Mouse (Mus musculus) CH12.LX (cell line): ENCODE data around the gene Ankrd39. TPM values are rescaled to one million over a fixed set of nuclear protein-coding genes. Genes with fewer than 3 reads are reported as not detected.

Experiments used
- DNase-seq: peaks from one replicate; pipeline ENCODE4 v3.0.0-alpha.2; 2013; ENCODE audit errors: extremely low read depth
- H3K27ac ChIP-seq: 2 replicates; pipeline ENCODE4 v1.5.1; 2012; ENCODE audit warnings: low read depth, mild to moderate bottlenecking, control low read depth, moderate library complexity; ENCODE audit not compliant: insufficient read depth
- H3K27me3 ChIP-seq: replicated peaks from 2 replicates; pipeline ENCODE3; 2012; ENCODE audit warnings: inconsistent platforms
- H3K36me3 ChIP-seq, 2 experiments: replicated peaks in 1 of 2; 2 replicates each; pipeline versions ENCODE3 to v1.6.1; 2012; ENCODE audit warnings: inconsistent platforms in 1 of 2, low read length in 1 of 2, mild to moderate bottlenecking in 1 of 2, mixed read lengths in 1 of 2, moderate library complexity in 1 of 2; ENCODE audit not compliant: control insufficient read depth in 1 of 2, insufficient read depth in 1 of 2
- H3K4me1 ChIP-seq, 2 experiments: 2 replicates each; pipeline ENCODE4 v1.6.1; 2012; ENCODE audit warnings: inconsistent platforms in 1 of 2, moderate library complexity in 1 of 2; ENCODE audit not compliant: insufficient read depth in 2 of 2, control insufficient read depth in 1 of 2
- H3K4me2 ChIP-seq: 2 replicates; pipeline ENCODE4 v1.6.1; 2012; ENCODE audit warnings: low read depth, mild to moderate bottlenecking, control low read depth; ENCODE audit not compliant: poor library complexity, insufficient read depth, severe bottlenecking
- H3K4me3 ChIP-seq, 3 experiments: fragments of 150-350 bp in 1 of 3; sonication (generic) in 1 of 3; replicated peaks in 1 of 3; 2 replicates each; pipeline versions ENCODE3 to v1.5.1; 2011 to 2012; ENCODE audit warnings: low read depth in 2 of 3, low read length in 2 of 3, mild to moderate bottlenecking in 2 of 3, moderate library complexity in 2 of 3, control low read depth in 1 of 3, improper control_type of control experiment in 1 of 3, inconsistent platforms in 1 of 3, mixed read lengths in 1 of 3; ENCODE audit not compliant: poor library complexity in 1 of 3
- H3K79me2 ChIP-seq: replicated peaks from 2 replicates; pipeline ENCODE4 v1.6.1; 2012; ENCODE audit warnings: mild to moderate bottlenecking, moderate library complexity; ENCODE audit not compliant: control insufficient read depth, poor library complexity, insufficient read depth, severe bottlenecking; ENCODE audit errors: extremely low read depth
- H3K9ac ChIP-seq: 2 replicates; pipeline ENCODE4 v1.6.1; 2012; ENCODE audit warnings: low read depth, mild to moderate bottlenecking, control low read depth, moderate library complexity; ENCODE audit not compliant: insufficient read depth
- H3K9me3 ChIP-seq: replicated peaks from 2 replicates; pipeline ENCODE3; 2012; ENCODE audit warnings: low read length, inconsistent platforms, mixed read lengths
- BHLHE40 ChIP-seq: IDR thresholded peaks from 2 replicates; pipeline ENCODE4 v1.6.1; 2011; ENCODE audit warnings: mild to moderate bottlenecking, low read depth, low read length, improper control_type of control experiment
- CHD1 ChIP-seq: IDR thresholded peaks from 2 replicates; pipeline ENCODE4 v1.6.1; 2012; ENCODE audit warnings: low read depth, low read length, improper control_type of control experiment, inconsistent platforms
- E2F4 ChIP-seq: IDR thresholded peaks from 2 replicates; pipeline ENCODE4 v1.6.1; 2011; ENCODE audit warnings: low read depth, low read length, improper control_type of control experiment; ENCODE audit not compliant: insufficient replicate concordance
- ELF1 ChIP-seq: IDR thresholded peaks from 2 replicates; pipeline ENCODE4 v1.6.1; 2014; ENCODE audit warnings: low read depth, mild to moderate bottlenecking, inconsistent platforms, low read length, improper control_type of control experiment
- EP300 ChIP-seq: IDR thresholded peaks from 2 replicates; pipeline ENCODE4 v1.6.1; 2011; ENCODE audit warnings: low read length, improper control_type of control experiment
- ETS1 ChIP-seq: conservative IDR thresholded peaks from 2 replicates; pipeline ENCODE4 v1.6.1; 2012; ENCODE audit warnings: low read depth, mild to moderate bottlenecking, inconsistent platforms, low read length, improper control_type of control experiment, moderate library complexity
- GABPA ChIP-seq: IDR thresholded peaks from 2 replicates; pipeline ENCODE4 v1.6.1; 2012; ENCODE audit warnings: low read depth, low read length, improper control_type of control experiment, inconsistent platforms; ENCODE audit not compliant: insufficient replicate concordance
- IRF4 ChIP-seq: IDR thresholded peaks from 2 replicates; pipeline ENCODE4 v1.6.1; 2014; ENCODE audit warnings: low read depth, mild to moderate bottlenecking, inconsistent platforms, low read length, improper control_type of control experiment
- JUND ChIP-seq: conservative IDR thresholded peaks from 2 replicates; pipeline ENCODE4 v1.6.1; 2011; ENCODE audit warnings: low read depth, low read length, improper control_type of control experiment
- KAT2A ChIP-seq: IDR thresholded peaks from 2 replicates; pipeline ENCODE4 v1.6.1; 2012; ENCODE audit warnings: low read length, improper control_type of control experiment, inconsistent platforms; ENCODE audit not compliant: insufficient replicate concordance
- MAFK ChIP-seq: IDR thresholded peaks from 2 replicates; pipeline ENCODE4 v1.6.1; 2011; ENCODE audit warnings: low read length, improper control_type of control experiment; ENCODE audit not compliant: insufficient replicate concordance
- MAX ChIP-seq: IDR thresholded peaks from 2 replicates; pipeline ENCODE4 v1.6.1; 2011; ENCODE audit warnings: low read length, improper control_type of control experiment
- MAZ ChIP-seq: IDR thresholded peaks from 2 replicates; pipeline ENCODE4 v1.6.1; 2012; ENCODE audit warnings: low read depth, mild to moderate bottlenecking, inconsistent platforms, low read length, improper control_type of control experiment, moderate library complexity
- MXI1 ChIP-seq: IDR thresholded peaks from 2 replicates; pipeline ENCODE4 v1.6.1; 2011; ENCODE audit warnings: mild to moderate bottlenecking, low read depth, low read length, improper control_type of control experiment
- MYC ChIP-seq: IDR thresholded peaks from 2 replicates; pipeline ENCODE4 v1.6.1; 2011; ENCODE audit warnings: low read depth, mild to moderate bottlenecking, improper control_type of control experiment, low read length
- NRF1 ChIP-seq: IDR thresholded peaks from 2 replicates; pipeline ENCODE4 v1.6.1; 2014; ENCODE audit warnings: low read depth, mild to moderate bottlenecking, inconsistent platforms, low read length, improper control_type of control experiment, moderate library complexity
- RAD21 ChIP-seq: IDR thresholded peaks from 2 replicates; pipeline ENCODE4 v1.6.1; 2011; ENCODE audit warnings: low read depth, mild to moderate bottlenecking, low read length, improper control_type of control experiment, moderate library complexity
- TCF12 ChIP-seq: IDR thresholded peaks from 2 replicates; pipeline ENCODE4 v1.6.1; 2014; ENCODE audit warnings: low read depth, mild to moderate bottlenecking, inconsistent platforms, low read length, improper control_type of control experiment
- USF2 ChIP-seq: conservative IDR thresholded peaks from 2 replicates; pipeline ENCODE4 v1.6.1; 2011; ENCODE audit warnings: low read depth, low read length, improper control_type of control experiment
- ZKSCAN1 ChIP-seq: IDR thresholded peaks from 2 replicates; pipeline ENCODE4 v1.6.1; 2012; ENCODE audit warnings: low read depth, inconsistent platforms, low read length, improper control_type of control experiment, borderline replicate concordance
- ZNF384 ChIP-seq: IDR thresholded peaks from 2 replicates; pipeline ENCODE4 v1.6.1; 2012; ENCODE audit warnings: low read depth, low read length, improper control_type of control experiment, inconsistent platforms
- dilution Hi-C: fragments of 300-500 bp; cut with MboI; formaldehyde crosslinking; loops from 2 replicates; pipeline ENCODE4 v1.14.3; 2020; ENCODE audit warnings: low sequenced_read_pairs; ENCODE audit not compliant: extremely low pct_unique_long_range_greater_than_20kb, extremely low pct_ligation_motif_present
- in situ Hi-C: fragments of 300-500 bp; cut with MboI; formaldehyde crosslinking; loops from 3 replicates; pipeline ENCODE4 v1.14.3; 2019; ENCODE audit warnings: low sequenced_read_pairs, low pct_ligation_motif_present, low pct_unique_long_range_greater_than_20kb, mixed read lengths
- polyA plus RNA-seq: library from polyadenylated mRNA; unstranded; fragments of >175 nt; gene quantifications from 2 replicates; pipeline ENCODE4 v1.2.1, GENCODE M21; 2012; ENCODE audit warnings: low read depth; ENCODE audit not compliant: insufficient read length
- total RNA-seq, 2 experiments: library from RNA; depleted of rRNA; stranded (reverse); fragments of 300-350 nt in 1 of 2; fragments of >200 nt in 1 of 2; gene quantifications; 2 replicates each; pipeline ENCODE4 v1.2.3; 2012 to 2014

The Ankrd39 gene
- total and polyA plus RNA-seq, 3 experiments: 4.3 to 14.8 (median 11.6) TPM

- no peak overlapping the region for H3K27ac ChIP-seq
- no peak overlapping the region for H3K9ac ChIP-seq
- no peak for DNase-seq
- TF ChIP-seq E2F4: no peak
- TF ChIP-seq TCF12: no peak
- TF ChIP-seq ELF1: no peak
- no peak for TF ChIP-seq ZKSCAN1
- TF ChIP-seq EP300: no peak
- no peak for TF ChIP-seq NRF1
- no peak for TF ChIP-seq JUND
- TF ChIP-seq ZNF384: no peak
- TF ChIP-seq MXI1: no peak
- H3K79me2 ChIP-seq: no peaks in the 10 kb centered on the region
- dilution Hi-C loops: no loop called here
- H3K4me1 ChIP-seq: peaks cover 25 to 48% of the 10 kb centered on the region in 2 experiments
- no peaks in the 10 kb centered on the region for H3K36me3 ChIP-seq
- no peak overlapping the region for H3K4me2 ChIP-seq
- in situ Hi-C loops: no loop called here
- H3K9me3 ChIP-seq: no peaks in the 10 kb centered on the region
- H3K4me3 ChIP-seq: no peak overlapping the region
- H3K27me3 ChIP-seq: no peaks in the 10 kb centered on the region
These were observed 41.5 kb upstream of the Ankrd39 start for GRCm38 (mm10) chr1:36588476-36589450.

GRCm38 (mm10) chr1:36587860-36588259 lies 40.6 kb upstream of the Ankrd39 start:
- Histone ChIP-seq H3K4me3 (no peak overlapping the region), H3K4me2 (no peak overlapping the region), H3K9me3 (no peaks in the 10 kb centered on the region), H3K79me2 (no peaks in the 10 kb centered on the region), H3K27ac (no peak overlapping the region), H3K4me1 (peaks cover 25 to 45% of the 10 kb centered on the region in 2 experiments), H3K36me3 (no peaks in the 10 kb centered on the region), H3K27me3 (peaks cover 3% of the 10 kb centered on the region), H3K9ac (no peak overlapping the region)
- TF ChIP-seq MYC (0 out of 2 replicates have a peak, but pooled peaks have one; percentile 28), ETS1 (no peak), TCF12 (peak; percentile 47; the same call in 1 of the 2 replicates), USF2 (no peak), JUND (no peak), MAX (0 out of 2 replicates have a peak, but pooled peaks have one; percentile 42), CHD1 (no peak), NRF1 (no peak), GABPA (no peak), EP300 (no peak), MAZ (no peak), BHLHE40 (peak; percentile 85), KAT2A (no peak), IRF4 (peak; percentile 22; the same call in 1 of the 2 replicates), RAD21 (no peak), MAFK (no peak)
- dilution Hi-C loops: no loop called here
- DNase-seq: no peak
- in situ Hi-C loops: no loop called here
